Mouse (Mus musculus) G1E (cell line): ENCODE results near the gene Sel1l2. TPM values are rescaled to one million over a fixed set of nuclear protein-coding genes. Genes with fewer than 3 reads are reported as not detected.

Experiments
- polyA plus RNA-seq: library from polyadenylated mRNA; stranded (reverse); fragments of >175 nt; gene quantifications from 2 replicates; pipeline ENCODE4 v1.2.3, GENCODE M21; 2012
- total RNA-seq, 2 experiments: library from RNA; stranded (forward) in 1 of 2; stranded (reverse) in 1 of 2; fragments of 200-1000 nt in 1 of 2; fragments of >200 nt in 1 of 2; fragmentation: Nextera tagmentation in 1 of 2; gene quantifications; 2 replicates each; pipeline ENCODE4 v1.2.3; 2014 to 2017

Gene Sel1l2
- total and polyA plus RNA-seq, 3 experiments, result not detected

Other genes starting within 250 kb of the Sel1l2 start
- gene Gm17374, start 237.7 kb downstream of the Sel1l2 start, total RNA-seq (2014; fragmentation: Nextera tagmentation), result not detected in 2 replicates
- gene Gm17374, start 237.7 kb downstream of the Sel1l2 start, total RNA-seq (2017), result not detected in 2 replicates
- gene Gm17374, start 237.7 kb downstream of the Sel1l2 start, polyA plus RNA-seq, result not detected in 2 replicates
- 64.3 and 67.7 TPM in 2 replicates for gene Esf1, start 219.1 kb downstream of the Sel1l2 start, total RNA-seq (2014; fragmentation: Nextera tagmentation)
- 61.7 and 75.6 TPM in 2 replicates for gene Esf1, start 219.1 kb downstream of the Sel1l2 start, total RNA-seq (2017)
- 2.6 and 3.6 TPM in 2 replicates for gene Esf1, start 219.1 kb downstream of the Sel1l2 start, polyA plus RNA-seq
- 11.8 and 11.9 TPM in 2 replicates for gene Ndufaf5, start 219.1 kb downstream of the Sel1l2 start, total RNA-seq (2014; fragmentation: Nextera tagmentation)
- gene Ndufaf5, start 219.1 kb downstream of the Sel1l2 start, total RNA-seq (2017), result 27.3 and 29.8 TPM in 2 replicates
- gene Ndufaf5, start 219.1 kb downstream of the Sel1l2 start, polyA plus RNA-seq, result 15.5 and 16.8 TPM in 2 replicates
- gene Macrod2, start 5.6 kb upstream of the Sel1l2 start, total RNA-seq (2014; fragmentation: Nextera tagmentation), result not detected in 2 replicates
- gene Macrod2, start 5.6 kb upstream of the Sel1l2 start, total RNA-seq (2017), result 0.06 and 0.38 TPM in 2 replicates
- gene Macrod2, start 5.6 kb upstream of the Sel1l2 start, polyA plus RNA-seq, result not detected in 2 replicates